Mouse (Mus musculus) erythroid progenitor cell, adult 5-6 weeks (primary cell): ENCODE results near the gene Igsf11. TPM values are rescaled to one million over a fixed set of nuclear protein-coding genes. Genes with fewer than 3 reads are reported as not detected.

ENCODE experiments used
- ATAC-seq: replicated peaks from 2 replicates; pipeline ENCODE4 v1.8.0; 2016; ENCODE audit warnings: moderate number of reproducible peaks, mild to moderate bottlenecking, moderate TSS enrichment, inconsistent platforms; ENCODE audit not compliant: poor library complexity, low FRiP score, severe bottlenecking
- total RNA-seq, 2 experiments: library from RNA; stranded (forward) in 1 of 2; stranded (reverse) in 1 of 2; fragments of 150-400 nt in 1 of 2; fragments of 186-747, 209-891 nt in 1 of 2; gene quantifications; 2 replicates each; pipeline versions ENCODE4 v1.2.3 to v1.2.4; 2015 to 2017; ENCODE audit warnings: low replicate concordance in 2 of 2

The Igsf11 gene
- total RNA-seq, 2 experiments from 2014 or later = not detected

GRCm38 (mm10) chr16:38928760-38929159, 36.3 kb downstream of the Igsf11 start:
- no peak for ATAC-seq

GRCm38 (mm10) chr16:38931519-38931918, 39.0 kb downstream of the Igsf11 start:
- no peak for ATAC-seq

- no peak for ATAC-seq
These were observed 48.3 kb downstream of the Igsf11 start for GRCm38 (mm10) chr16:38940805-38941204.

GRCm38 (mm10) chr16:38941275-38941674, 48.8 kb downstream of the Igsf11 start:
- no peak for ATAC-seq

GRCm38 (mm10) chr16:38943706-38944550, 51.5 kb downstream of the Igsf11 start:
- ATAC-seq = no peak

GRCm38 (mm10) chr16:38945111-38945510, 52.6 kb downstream of the Igsf11 start:
- no peak for ATAC-seq

GRCm38 (mm10) chr16:38945581-38945981, 53.1 kb downstream of the Igsf11 start:
- ATAC-seq = no peak

- no peak for ATAC-seq
These were observed 54.0 kb downstream of the Igsf11 start for GRCm38 (mm10) chr16:38946453-38946852.

GRCm38 (mm10) chr16:38947141-38947879, 54.8 kb downstream of the Igsf11 start:
- ATAC-seq = no peak

GRCm38 (mm10) chr16:38948441-38948840, 56.0 kb downstream of the Igsf11 start:
- no peak for ATAC-seq

GRCm38 (mm10) chr16:38952881-38953280, 60.4 kb downstream of the Igsf11 start:
- ATAC-seq = no peak

GRCm38 (mm10) chr16:38953821-38954220, 61.4 kb downstream of the Igsf11 start:
- no peak for ATAC-seq

- ATAC-seq = no peak
These were observed 62.2 kb downstream of the Igsf11 start for GRCm38 (mm10) chr16:38954501-38955288.

GRCm38 (mm10) chr16:38955296-38955695, 62.8 kb downstream of the Igsf11 start:
- no peak for ATAC-seq

- ATAC-seq = no peak
These were observed 66.3 kb downstream of the Igsf11 start for GRCm38 (mm10) chr16:38958801-38959200.

GRCm38 (mm10) chr16:38960550-38960949, 68.1 kb downstream of the Igsf11 start:
- ATAC-seq = no peak

GRCm38 (mm10) chr16:38961865-38962264, 69.4 kb downstream of the Igsf11 start:
- no peak for ATAC-seq

- ATAC-seq = no peak
These were observed 70.2 kb downstream of the Igsf11 start for GRCm38 (mm10) chr16:38962695-38963094.

- ATAC-seq = no peak
These were observed 74.6 kb downstream of the Igsf11 start for GRCm38 (mm10) chr16:38967026-38967425.

- no peak for ATAC-seq
These were observed 83.7 kb downstream of the Igsf11 start for GRCm38 (mm10) chr16:38976151-38976550.
